Mouse (Mus musculus) liver, embryonic 14.5 days (tissue): Measurements from ENCODE around the gene Wsb1. TPM values are rescaled to one million over a fixed set of nuclear protein-coding genes. Genes with fewer than 3 reads are reported as not detected.

Experiments
- ATAC-seq: fragments of 200-750 bp; cut with Nextera tagmentation; 2 replicates; pipeline ENCODE4 v1.8.0; 2017; ENCODE audit warnings: moderate number of reproducible peaks, mild to moderate bottlenecking, moderate library complexity; ENCODE audit not compliant: insufficient read depth
- DNase-seq, 3 experiments: peaks; one replicate each; pipeline ENCODE4 v3.0.0-alpha.2; 2012 to 2013; ENCODE audit warnings: low read depth in 3 of 3, low spot score in 3 of 3
- H3K27ac ChIP-seq: fragments of 300-500 bp; sonication (generic); 2 replicates; pipeline ENCODE4 v1.5.1; 2014; ENCODE audit warnings: moderate library complexity, mild to moderate bottlenecking, control low read depth, inconsistent platforms
- H3K27me3 ChIP-seq: fragments of 300-500 bp; sonication (generic); 2 replicates; pipeline ENCODE4 v1.6.1; 2014; ENCODE audit warnings: mild to moderate bottlenecking, low read length, moderate library complexity; ENCODE audit not compliant: control insufficient read depth, insufficient read depth
- H3K36me3 ChIP-seq: fragments of 300-500 bp; sonication (generic); replicated peaks from 2 replicates; pipeline ENCODE4 v1.6.1; 2014; ENCODE audit warnings: low read depth; ENCODE audit not compliant: control insufficient read depth, insufficient read depth
- H3K4me1 ChIP-seq, 2 experiments: fragments of 200-500 bp in 1 of 2; fragments of 300-500 bp in 1 of 2; sonication (generic) in 1 of 2; replicated peaks; 2 replicates each; pipeline ENCODE4 v1.6.1; 2012 to 2014; ENCODE audit warnings: antibody characterized with exemption in 1 of 2, inconsistent platforms in 1 of 2, low read length in 1 of 2; ENCODE audit not compliant: control insufficient read depth in 2 of 2, insufficient read depth in 2 of 2
- H3K4me2 ChIP-seq: fragments of 300-500 bp; sonication (generic); 2 replicates; pipeline ENCODE4 v1.6.1; 2014; ENCODE audit warnings: low read depth, mild to moderate bottlenecking, control low read depth, moderate library complexity
- H3K4me3 ChIP-seq, 2 experiments: fragments of 200-500 bp in 1 of 2; fragments of 300-500 bp in 1 of 2; sonication (generic) in 1 of 2; 2 replicates each; pipeline ENCODE4 v1.5.1; 2012 to 2014; ENCODE audit warnings: low read depth in 2 of 2, low read length in 2 of 2, mild to moderate bottlenecking in 2 of 2, control low read depth in 1 of 2, inconsistent platforms in 1 of 2, moderate library complexity in 1 of 2; ENCODE audit not compliant: insufficient read depth in 1 of 2
- H3K9ac ChIP-seq: fragments of 300-500 bp; sonication (generic); replicated peaks from 2 replicates; pipeline ENCODE4 v1.6.1; 2014; ENCODE audit warnings: mild to moderate bottlenecking, control low read depth, moderate library complexity
- H3K9me3 ChIP-seq: fragments of 300-500 bp; sonication (generic); 2 replicates; pipeline ENCODE4 v1.6.1; 2016; ENCODE audit warnings: low read length, mixed read lengths; ENCODE audit not compliant: control insufficient read depth
- CTCF ChIP-seq: IDR thresholded peaks from 2 replicates; pipeline ENCODE4 v1.5.1; 2016; ENCODE audit warnings: antibody characterized with exemption, low read depth, control low read depth
- EP300 ChIP-seq: IDR thresholded peaks from 2 replicates; pipeline ENCODE4 v1.6.1; 2016; ENCODE audit warnings: antibody characterized with exemption, low read depth
- WGBS: fragments of 180-500 bp; shearing (Covaris S2); extraction: QIAGEN DNeasy Blood & Tissue Kit; methylation state at CpG from one replicate; pipeline ENCODE4 v1.1.7; 2014; ENCODE audit not compliant: insufficient replicate concordance; 5-methylcytosine and 5-hydroxymethylcytosine counted together
- polyA plus RNA-seq, 2 experiments: library from polyadenylated mRNA; depleted of rRNA in 1 of 2; stranded (reverse) in 1 of 2; unstranded in 1 of 2; fragments of >200 nt; fragmentation: Nextera tagmentation in 1 of 2; extraction: Ambion mirVana in 1 of 2; gene quantifications; 2 replicates each; pipeline versions ENCODE4 v1.2.1 to v1.2.3; 2012 to 2014

Gene Wsb1
- polyA plus RNA-seq, 2 experiments, result 29.4 to 30.2 TPM

- H3K9me3 ChIP-seq, result no peaks in the 10 kb centered on the region
- H3K36me3 ChIP-seq, result no peaks in the 10 kb centered on the region
- no peak overlapping the region for H3K4me3 ChIP-seq
- H3K27ac ChIP-seq, result no peak overlapping the region
- H3K4me2 ChIP-seq, result no peak overlapping the region
- H3K4me1 ChIP-seq, result 0 out of 4 replicates have a peak, but pooled peaks cover 0 to 2% of the 10 kb centered on the region in 2 experiments
- 64% methylated on average over 6 of the region's 6 CpGs for WGBS
- no peak for DNase-seq
- no peak for ATAC-seq
- no peaks in the 10 kb centered on the region for H3K27me3 ChIP-seq
- H3K9ac ChIP-seq, result no peak overlapping the region
- TF ChIP-seq CTCF, result no peak
- TF ChIP-seq EP300, result no peak
These were observed 37.3 kb downstream of the Wsb1 start for GRCm38 (mm10) chr11:79217133-79217532.

- TF ChIP-seq CTCF (no peak), EP300 (no peak)
- H3K4me2 ChIP-seq, result no peak overlapping the region
- no peak overlapping the region for H3K4me3 ChIP-seq
- no peak overlapping the region for H3K27ac ChIP-seq
- H3K36me3 ChIP-seq, result no peaks in the 10 kb centered on the region
- H3K9me3 ChIP-seq, result no peaks in the 10 kb centered on the region
- WGBS, result 60% methylated on average over 2 of the region's 2 CpGs
- no peaks in the 10 kb centered on the region for H3K27me3 ChIP-seq
- ATAC-seq (no peak), DNase-seq (no peak)
- 0 out of 4 replicates have a peak, but pooled peaks cover 0 to 2% of the 10 kb centered on the region in 2 experiments for H3K4me1 ChIP-seq
- no peak overlapping the region for H3K9ac ChIP-seq
These were observed 38.9 kb downstream of the Wsb1 start for GRCm38 (mm10) chr11:79215539-79215938.

GRCm38 (mm10) chr11:79214015-79214418, 40.5 kb downstream of the Wsb1 start:
- Histone ChIP-seq H3K36me3 (no peaks in the 10 kb centered on the region), H3K27me3 (no peaks in the 10 kb centered on the region), H3K9ac (no peak overlapping the region), H3K27ac (no peak overlapping the region), H3K4me1 (0 out of 4 replicates have a peak, but pooled peaks cover 0 to 2% of the 10 kb centered on the region in 2 experiments), H3K9me3 (no peaks in the 10 kb centered on the region), H3K4me3 (no peak overlapping the region), H3K4me2 (no peak overlapping the region)
- peak; percentile 43 to 51 (median 45) for DNase-seq
- WGBS, result 6% methylated on average over 14 of the region's 14 CpGs
- TF ChIP-seq CTCF, result peak; percentile 98
- no peak for TF ChIP-seq EP300
- peak; percentile 66; the same call in 1 of the 2 replicates for ATAC-seq

- Histone ChIP-seq H3K9me3 (no peaks in the 10 kb centered on the region), H3K36me3 (no peaks in the 10 kb centered on the region), H3K4me2 (no peak overlapping the region), H3K27ac (no peak overlapping the region), H3K9ac (no peak overlapping the region), H3K27me3 (no peaks in the 10 kb centered on the region; the same call in 1 of the 2 replicates), H3K4me1 (0 out of 4 replicates have a peak, but pooled peaks cover 0 to 2% of the 10 kb centered on the region in 2 experiments), H3K4me3 (no peak overlapping the region)
- WGBS, result 53% methylated on average over 5 of the region's 5 CpGs
- no peak for ATAC-seq
- no peak for DNase-seq
- TF ChIP-seq EP300 (no peak), CTCF (no peak)
These were observed 44.5 kb downstream of the Wsb1 start for GRCm38 (mm10) chr11:79209882-79210471.

- no peak overlapping the region for H3K9ac ChIP-seq
- no peaks in the 10 kb centered on the region; the same call in 1 of the 2 replicates for H3K27me3 ChIP-seq
- no peaks in the 10 kb centered on the region for H3K36me3 ChIP-seq
- WGBS, result 31% methylated on average over 5 of the region's 5 CpGs
- no peak overlapping the region for H3K4me2 ChIP-seq
- TF ChIP-seq EP300 (no peak), CTCF (no peak)
- DNase-seq, result no peak
- ATAC-seq, result no peak
- no peak overlapping the region for H3K27ac ChIP-seq
- H3K9me3 ChIP-seq, result no peaks in the 10 kb centered on the region
- H3K4me1 ChIP-seq, result no peaks in the 10 kb centered on the region
- no peak overlapping the region for H3K4me3 ChIP-seq
These were observed 45.4 kb downstream of the Wsb1 start for GRCm38 (mm10) chr11:79209113-79209512.
